Mouse (Mus musculus) midbrain, embryonic 15.5 days (tissue): ENCODE results near the gene Osbpl8. TPM values are rescaled to one million over a fixed set of nuclear protein-coding genes. Genes with fewer than 3 reads are reported as not detected.

Source experiments
- ATAC-seq: fragments of 200-750 bp; cut with Nextera tagmentation; replicated peaks from 2 replicates; pipeline ENCODE4 v1.8.0; 2017; ENCODE audit warnings: moderate TSS enrichment
- H3K27ac ChIP-seq: fragments of 300-500 bp; sonication (generic); 2 replicates; pipeline ENCODE4 v1.5.1; 2015; ENCODE audit warnings: mild to moderate bottlenecking, inconsistent platforms
- H3K27me3 ChIP-seq: fragments of 300-500 bp; sonication (generic); replicated peaks from 2 replicates; pipeline ENCODE4 v1.6.1; 2015; ENCODE audit warnings: inconsistent platforms
- H3K36me3 ChIP-seq: fragments of 300-500 bp; sonication (generic); replicated peaks from 2 replicates; pipeline ENCODE4 v1.6.1; 2015; ENCODE audit warnings: inconsistent platforms
- H3K4me1 ChIP-seq: fragments of 300-500 bp; sonication (generic); 2 replicates; pipeline ENCODE4 v1.6.1; 2015; ENCODE audit warnings: inconsistent platforms
- H3K4me2 ChIP-seq: fragments of 300-500 bp; sonication (generic); 2 replicates; pipeline ENCODE4 v1.6.1; 2015; ENCODE audit warnings: inconsistent platforms, mild to moderate bottlenecking, moderate library complexity
- H3K4me3 ChIP-seq: fragments of 300-500 bp; sonication (generic); 2 replicates; pipeline ENCODE4 v1.5.1; 2015; ENCODE audit warnings: mild to moderate bottlenecking, inconsistent platforms
- H3K9ac ChIP-seq: fragments of 300-500 bp; sonication (generic); 2 replicates; pipeline ENCODE4 v1.6.1; 2015; ENCODE audit warnings: mild to moderate bottlenecking, inconsistent platforms
- H3K9me3 ChIP-seq: fragments of 300-500 bp; sonication (generic); 2 replicates; pipeline ENCODE4 v1.6.1; 2016; ENCODE audit warnings: inconsistent platforms
- WGBS: fragments of 180-500 bp; shearing (Covaris S2); methylation state at CpG from one replicate; pipeline ENCODE4 v1.1.7; 2015; ENCODE audit warnings: mixed read lengths; 5-methylcytosine and 5-hydroxymethylcytosine counted together
- polyA plus RNA-seq: library from polyadenylated mRNA; unstranded; fragments of >200 nt; fragmentation: Nextera tagmentation; extraction: Ambion mirVana; gene quantifications from 2 replicates; pipeline ENCODE4 v1.2.1, GENCODE M21; 2015

The Osbpl8 gene
- polyA plus RNA-seq, 1 experiment from 2014 or later: 18.0 TPM

GRCm38 (mm10) chr10:111314636-111315395 is 150.3 kb downstream of the Osbpl8 start:
- Histone ChIP-seq H3K27ac (no peak overlapping the region), H3K9ac (no peak overlapping the region), H3K4me2 (no peak overlapping the region), H3K4me1 (peaks cover 6% of the 10 kb centered on the region; the same call in 1 of the 2 replicates), H3K4me3 (no peak overlapping the region), H3K27me3 (no peaks in the 10 kb centered on the region), H3K9me3 (no peaks in the 10 kb centered on the region), H3K36me3 (no peaks in the 10 kb centered on the region)
- 83% methylated on average over 10 of the region's 10 CpGs for WGBS
- no peak for ATAC-seq

GRCm38 (mm10) chr10:111315940-111316339 is 151.4 kb downstream of the Osbpl8 start:
- Histone ChIP-seq H3K27me3 (no peaks in the 10 kb centered on the region), H3K4me1 (peaks cover 6% of the 10 kb centered on the region; the same call in 1 of the 2 replicates), H3K36me3 (no peaks in the 10 kb centered on the region), H3K27ac (no peak overlapping the region), H3K9me3 (no peaks in the 10 kb centered on the region), H3K4me3 (no peak overlapping the region), H3K4me2 (no peak overlapping the region), H3K9ac (no peak overlapping the region)
- 84% methylated on average over 3 of the region's 3 CpGs for WGBS
- no peak for ATAC-seq

- H3K27ac ChIP-seq: peak overlapping the region; percentile 55; the same call in 1 of the 2 replicates
- 46% methylated on average over 3 of the region's 3 CpGs for WGBS
These were observed 153.5 kb downstream of the Osbpl8 start for GRCm38 (mm10) chr10:111318021-111318420.

GRCm38 (mm10) chr10:111318805-111319500 is 154.4 kb downstream of the Osbpl8 start:
- H3K4me3 ChIP-seq: no peak overlapping the region
- no peak for ATAC-seq
- no peaks in the 10 kb centered on the region for H3K27me3 ChIP-seq
- WGBS: 90% methylated on average over 9 of the region's 9 CpGs
- H3K9ac ChIP-seq: no peak overlapping the region
- no peak overlapping the region for H3K27ac ChIP-seq
- no peaks in the 10 kb centered on the region for H3K36me3 ChIP-seq
- H3K4me2 ChIP-seq: no peak overlapping the region
- H3K9me3 ChIP-seq: no peaks in the 10 kb centered on the region
- H3K4me1 ChIP-seq: peaks cover 6% of the 10 kb centered on the region; the same call in 1 of the 2 replicates

More at GRCm38 (mm10) chr10:111318021-111318420, 153.5 kb downstream of the Osbpl8 start:
- H3K9me3 ChIP-seq: no peaks in the 10 kb centered on the region
- no peaks in the 10 kb centered on the region for H3K36me3 ChIP-seq
- no peak overlapping the region for H3K9ac ChIP-seq
- H3K4me1 ChIP-seq: peaks cover 6% of the 10 kb centered on the region; the same call in 1 of the 2 replicates
- ATAC-seq: peak; percentile 90
- no peak overlapping the region for H3K4me2 ChIP-seq
- no peak overlapping the region for H3K4me3 ChIP-seq
- no peaks in the 10 kb centered on the region for H3K27me3 ChIP-seq

- Histone ChIP-seq H3K9me3 (no peaks in the 10 kb centered on the region), H3K9ac (no peak overlapping the region), H3K4me3 (no peak overlapping the region), H3K27ac (no peak overlapping the region), H3K4me2 (no peak overlapping the region), H3K4me1 (peaks cover 6% of the 10 kb centered on the region; the same call in 1 of the 2 replicates), H3K27me3 (no peaks in the 10 kb centered on the region), H3K36me3 (no peaks in the 10 kb centered on the region)
- ATAC-seq: no peak
These were observed 156.0 kb downstream of the Osbpl8 start for GRCm38 (mm10) chr10:111320579-111320978.

- ATAC-seq: no peak
- Histone ChIP-seq H3K9ac (no peak overlapping the region), H3K4me1 (no peaks in the 10 kb centered on the region), H3K9me3 (no peaks in the 10 kb centered on the region), H3K27me3 (no peaks in the 10 kb centered on the region), H3K4me2 (no peak overlapping the region), H3K36me3 (no peaks in the 10 kb centered on the region), H3K27ac (no peak overlapping the region), H3K4me3 (no peak overlapping the region)
- WGBS: 85% methylated on average over 4 of the region's 4 CpGs
These were observed 163.4 kb downstream of the Osbpl8 start for GRCm38 (mm10) chr10:111327957-111328356.

GRCm38 (mm10) chr10:111329326-111329725 is 164.8 kb downstream of the Osbpl8 start:
- WGBS: 83% methylated on average over 5 of the region's 5 CpGs
- Histone ChIP-seq H3K36me3 (no peaks in the 10 kb centered on the region), H3K4me1 (no peaks in the 10 kb centered on the region), H3K4me3 (no peak overlapping the region), H3K27ac (no peak overlapping the region), H3K9ac (no peak overlapping the region), H3K4me2 (no peak overlapping the region), H3K27me3 (no peaks in the 10 kb centered on the region), H3K9me3 (no peaks in the 10 kb centered on the region)
- no peak for ATAC-seq

GRCm38 (mm10) chr10:111334902-111335301 is 170.3 kb downstream of the Osbpl8 start:
- Histone ChIP-seq H3K4me2 (no peak overlapping the region), H3K27ac (no peak overlapping the region), H3K4me1 (peaks cover 10% of the 10 kb centered on the region), H3K27me3 (no peaks in the 10 kb centered on the region), H3K9me3 (no peaks in the 10 kb centered on the region), H3K9ac (no peak overlapping the region), H3K4me3 (no peak overlapping the region), H3K36me3 (no peaks in the 10 kb centered on the region)
- no peak for ATAC-seq
- 97% methylated on average over 2 of the region's 2 CpGs for WGBS

- Histone ChIP-seq H3K4me2 (peak overlapping the region; percentile 34), H3K9ac (no peak overlapping the region), H3K9me3 (no peaks in the 10 kb centered on the region), H3K27me3 (no peaks in the 10 kb centered on the region), H3K27ac (no peak overlapping the region), H3K4me3 (no peak overlapping the region), H3K36me3 (no peaks in the 10 kb centered on the region), H3K4me1 (peaks cover 10% of the 10 kb centered on the region)
- ATAC-seq: peak; percentile 88
- 23% methylated on average over 29 of the region's 29 CpGs for WGBS
These were observed 171.2 kb downstream of the Osbpl8 start for GRCm38 (mm10) chr10:111335517-111336352.

- Histone ChIP-seq H3K36me3 (no peaks in the 10 kb centered on the region), H3K27ac (no peak overlapping the region), H3K27me3 (no peaks in the 10 kb centered on the region), H3K4me2 (peak overlapping the region; percentile 34), H3K4me3 (0 out of 2 replicates have a peak overlapping the region, but pooled peaks have one; percentile 4), H3K9ac (no peak overlapping the region), H3K9me3 (no peaks in the 10 kb centered on the region), H3K4me1 (peaks cover 10% of the 10 kb centered on the region)
- 21% methylated on average over 10 of the region's 10 CpGs for WGBS
- peak; percentile 3; the same call in 1 of the 2 replicates for ATAC-seq
These were observed 171.8 kb downstream of the Osbpl8 start for GRCm38 (mm10) chr10:111336353-111336713.

- 84% methylated on average over 11 of the region's 11 CpGs for WGBS
- no peaks in the 10 kb centered on the region for H3K27me3 ChIP-seq
- no peak overlapping the region for H3K4me2 ChIP-seq
- peaks cover 10% of the 10 kb centered on the region for H3K4me1 ChIP-seq
- no peak overlapping the region for H3K27ac ChIP-seq
- no peaks in the 10 kb centered on the region for H3K36me3 ChIP-seq
- no peak overlapping the region for H3K9ac ChIP-seq
- no peak overlapping the region for H3K4me3 ChIP-seq
- H3K9me3 ChIP-seq: no peaks in the 10 kb centered on the region
- ATAC-seq: no peak
These were observed 174.7 kb downstream of the Osbpl8 start for GRCm38 (mm10) chr10:111339296-111339695.

GRCm38 (mm10) chr10:111341761-111342160 is 177.2 kb downstream of the Osbpl8 start:
- H3K4me2 ChIP-seq: no peak overlapping the region
- no peaks in the 10 kb centered on the region for H3K27me3 ChIP-seq
- H3K4me1 ChIP-seq: no peaks in the 10 kb centered on the region
- no peak overlapping the region for H3K4me3 ChIP-seq
- ATAC-seq: no peak
- H3K27ac ChIP-seq: no peak overlapping the region
- no peaks in the 10 kb centered on the region for H3K9me3 ChIP-seq
- 86% methylated on average over 7 of the region's 7 CpGs for WGBS
- H3K36me3 ChIP-seq: no peaks in the 10 kb centered on the region
- H3K9ac ChIP-seq: no peak overlapping the region
